Mouse (Mus musculus): ENCODE measurements at regions not wholly inside any gene's neighbourhood (a gene's known extent, or its start where the extent isn't known, plus 50 kb on each side); places are given as distances from the start of the nearest gene placed in this dataset.

DNA sequence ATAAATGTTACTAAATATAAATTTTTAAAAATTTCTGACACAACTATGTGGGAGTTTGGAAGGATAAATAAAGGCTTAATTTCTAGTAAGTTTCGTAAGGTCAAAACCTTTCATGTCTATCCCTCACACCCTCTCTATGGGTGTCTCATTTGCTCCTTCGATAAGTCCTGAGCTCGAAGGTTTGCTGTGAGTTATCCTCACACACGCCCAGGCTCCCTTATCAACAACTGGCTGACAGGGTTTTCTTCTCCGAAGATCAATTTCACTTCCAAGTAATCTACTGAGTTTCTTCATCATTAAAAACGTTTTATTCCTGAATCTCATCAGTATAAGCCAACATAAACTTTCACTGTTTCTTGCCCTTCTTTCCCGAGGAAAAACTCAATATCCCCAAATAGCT is 416.0 kb upstream of the Nudt12 start:
- peak; percentile 41 for DNase-seq (ENCODE audit: extremely low read depth, low read depth)

GRCm38 (mm10) chr17:59421489-59421888 is 408.3 kb upstream of the Nudt12 start:
- DNase-seq (ENCODE audit: extremely low read depth, low read depth), result no peak

DNA sequence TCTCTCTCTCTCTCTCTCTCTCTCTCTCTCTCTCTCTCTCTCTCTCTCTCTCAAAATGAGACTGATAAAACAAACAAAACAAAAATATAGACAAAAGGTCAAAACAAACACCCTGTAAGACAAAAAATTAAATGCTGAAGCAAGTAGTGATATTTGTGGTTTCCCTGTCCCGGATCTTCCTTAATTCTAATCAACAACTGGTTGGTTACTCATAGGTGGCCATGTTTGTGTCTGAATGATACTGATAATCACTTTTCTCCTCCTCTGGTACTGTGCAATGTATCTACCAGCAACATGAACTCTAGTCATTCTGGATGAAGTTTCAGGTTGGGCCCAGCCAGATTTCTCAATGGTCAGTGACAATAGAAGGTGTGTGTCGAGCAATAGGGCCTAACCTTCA is 396.1 kb upstream of the Nudt12 start:
- DNase-seq (ENCODE audit: extremely low read depth, low read depth), result no peak

DNA sequence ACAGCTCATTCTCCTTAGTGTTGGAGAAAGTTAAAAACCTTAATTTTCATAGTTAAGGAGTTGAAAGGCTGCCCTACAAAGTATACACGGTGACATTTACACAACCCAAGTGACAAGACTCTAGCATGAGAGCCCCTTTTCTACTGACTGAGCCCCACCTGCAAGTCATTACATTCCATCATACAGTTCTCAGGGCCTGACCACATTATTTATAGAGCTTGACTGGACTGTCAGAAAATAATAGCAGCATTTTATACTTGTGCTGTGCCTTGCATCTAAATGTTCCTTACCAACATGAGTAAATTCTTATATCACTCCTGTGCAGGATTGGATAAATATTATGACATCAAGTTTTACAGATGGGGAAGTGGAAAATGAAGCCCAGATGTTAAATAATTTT is 391.4 kb upstream of the Nudt12 start:
- no peak for DNase-seq (ENCODE audit: extremely low read depth, low read depth)

- DNase-seq (ENCODE audit: extremely low read depth, low read depth), result peak; percentile 39
These were observed 384.2 kb upstream of the Nudt12 start for GRCm38 (mm10) chr17:59397404-59397803.

DNA sequence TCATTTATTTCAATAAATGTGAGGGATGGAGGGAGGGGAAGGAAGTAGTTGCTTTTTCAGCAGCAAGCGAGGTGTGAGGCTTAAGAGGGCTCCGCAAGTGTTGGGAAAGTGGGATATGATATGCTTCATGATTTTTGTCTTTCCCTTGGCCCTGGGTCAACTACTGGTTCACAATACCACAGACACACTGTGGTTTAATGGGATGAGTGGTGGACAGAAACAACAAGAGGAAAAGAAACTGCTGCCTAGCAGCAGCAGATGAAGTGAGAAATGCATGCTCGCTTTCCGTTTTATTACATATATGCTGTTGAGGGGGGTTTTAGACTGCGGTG is 369.9 kb upstream of the Nudt12 start:
- no peak for DNase-seq (ENCODE audit: extremely low read depth, low read depth)

GRCm38 (mm10) chr17:59382225-59383106 is 369.3 kb upstream of the Nudt12 start:
- no peak for DNase-seq (ENCODE audit: extremely low read depth, low read depth)

DNA sequence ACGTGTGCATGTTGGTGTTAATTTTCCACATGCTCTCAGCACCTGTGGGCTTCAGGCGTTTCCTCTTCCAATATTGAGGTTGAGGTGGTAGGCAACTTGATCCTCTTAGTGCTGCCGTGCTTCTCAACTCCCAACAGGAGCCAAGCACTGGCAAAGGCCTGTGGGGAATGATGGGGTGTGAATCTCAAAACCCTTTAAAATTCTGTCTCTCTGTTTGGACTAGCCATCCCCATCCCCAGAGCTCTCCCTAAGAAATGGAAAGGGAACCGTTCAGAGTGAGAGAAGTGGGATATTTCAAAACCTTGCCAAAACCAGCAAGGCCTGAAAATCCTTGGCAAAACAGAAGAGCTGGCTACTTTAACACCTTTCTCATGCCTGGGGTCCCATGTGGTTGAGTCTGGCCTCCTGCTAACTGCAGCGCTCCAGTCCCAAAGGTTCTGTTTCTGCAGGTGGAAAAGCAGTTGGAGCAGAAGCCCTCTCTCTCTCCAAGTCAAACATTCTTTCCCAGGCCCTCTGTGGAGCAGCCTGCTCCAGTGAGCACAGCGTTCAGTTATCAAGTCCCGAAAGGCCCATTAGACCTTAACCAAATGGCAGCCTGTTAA is 360.4 kb upstream of the Nudt12 start:
- DNase-seq (ENCODE audit: extremely low read depth, low read depth), result no peak

DNA sequence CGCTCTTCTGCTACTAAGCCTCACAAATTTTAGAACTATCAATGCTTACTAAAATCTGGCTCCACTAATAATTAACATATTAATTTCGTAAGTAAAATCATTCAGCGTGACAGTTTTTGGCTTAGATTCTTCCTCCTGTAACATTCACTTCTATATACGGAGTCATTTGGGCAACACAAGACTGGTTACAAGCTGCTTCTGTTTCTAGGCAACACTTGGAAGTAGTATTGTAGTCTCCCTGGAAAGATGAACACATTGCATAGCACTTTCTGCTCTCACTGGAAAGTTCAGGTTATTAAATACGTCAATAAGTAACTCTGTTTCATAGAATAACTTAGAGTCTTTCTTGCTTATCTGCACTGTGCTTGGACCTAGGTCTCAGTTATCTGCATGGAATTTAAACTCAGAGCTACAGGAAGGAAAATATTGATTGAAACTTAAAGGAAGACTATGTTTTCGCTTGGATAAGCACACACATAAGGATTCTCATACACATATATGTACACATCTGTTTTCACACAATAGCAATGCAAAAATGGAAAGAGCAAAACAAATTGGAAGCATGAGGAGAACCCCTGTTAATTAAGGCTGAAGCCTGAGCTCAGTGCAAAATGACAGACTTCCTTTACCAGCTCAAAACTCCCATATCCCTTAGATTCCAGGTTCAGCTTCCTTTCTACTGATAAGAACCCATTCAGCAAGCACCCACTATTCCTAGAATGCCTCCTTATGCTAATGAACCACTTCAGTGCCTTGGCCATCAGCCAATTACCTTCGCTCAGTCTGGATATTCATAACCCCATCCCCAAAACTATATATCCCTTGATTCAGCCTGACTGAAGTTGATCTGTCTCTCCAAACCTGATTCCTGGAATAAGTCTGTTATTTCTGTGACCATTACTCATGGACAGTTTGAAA is 356.7 kb upstream of the Nudt12 start:
- DNase-seq (ENCODE audit: extremely low read depth, low read depth), result no peak

- DNase-seq (ENCODE audit: extremely low read depth, low read depth), result no peak
These were observed 352.2 kb upstream of the Nudt12 start for GRCm38 (mm10) chr17:59365340-59365739.

- DNase-seq (ENCODE audit: extremely low read depth, low read depth), result no peak
These were observed 348.9 kb upstream of the Nudt12 start for GRCm38 (mm10) chr17:59362110-59362509.

DNA sequence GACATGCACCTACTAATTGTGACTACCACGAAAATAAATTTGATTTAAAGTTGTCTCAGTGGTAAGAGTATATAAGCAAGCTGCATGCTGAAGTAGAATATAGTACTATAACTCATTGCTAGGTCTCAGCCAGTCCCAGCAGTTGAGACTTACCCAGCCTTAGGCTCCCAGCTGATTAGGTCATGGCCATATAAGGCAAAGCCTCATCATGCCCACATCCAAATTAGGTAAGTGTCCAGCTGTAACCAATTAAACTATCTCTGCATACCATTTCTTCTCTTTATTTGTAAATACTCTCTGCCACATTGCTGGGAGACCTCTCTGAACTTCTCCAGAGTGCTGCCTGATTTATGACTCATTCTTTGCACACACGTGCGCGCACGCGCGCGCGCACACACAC is 347.9 kb upstream of the Nudt12 start:
- DNase-seq (ENCODE audit: extremely low read depth, low read depth), result no peak

DNA sequence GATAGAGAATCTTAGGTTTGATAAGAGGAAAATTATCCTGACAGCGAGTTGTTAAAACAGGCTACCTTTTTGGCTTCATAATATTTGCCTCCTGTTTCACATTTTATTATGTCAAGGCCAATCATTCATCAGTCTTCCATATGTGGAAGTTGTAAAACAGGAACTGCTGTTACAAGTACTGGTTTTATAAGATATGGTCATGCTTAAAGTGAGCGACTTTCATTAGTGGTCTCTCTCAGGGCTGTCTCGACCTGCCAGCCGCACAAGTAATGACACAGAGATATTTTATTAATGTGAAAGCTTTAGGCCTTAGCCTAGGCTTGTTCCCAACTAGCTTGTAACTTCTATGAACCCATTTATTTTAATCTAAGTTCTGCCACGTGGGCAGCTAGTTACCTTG is 346.3 kb upstream of the Nudt12 start:
- peak; percentile 30 for DNase-seq (ENCODE audit: extremely low read depth, low read depth)

DNA sequence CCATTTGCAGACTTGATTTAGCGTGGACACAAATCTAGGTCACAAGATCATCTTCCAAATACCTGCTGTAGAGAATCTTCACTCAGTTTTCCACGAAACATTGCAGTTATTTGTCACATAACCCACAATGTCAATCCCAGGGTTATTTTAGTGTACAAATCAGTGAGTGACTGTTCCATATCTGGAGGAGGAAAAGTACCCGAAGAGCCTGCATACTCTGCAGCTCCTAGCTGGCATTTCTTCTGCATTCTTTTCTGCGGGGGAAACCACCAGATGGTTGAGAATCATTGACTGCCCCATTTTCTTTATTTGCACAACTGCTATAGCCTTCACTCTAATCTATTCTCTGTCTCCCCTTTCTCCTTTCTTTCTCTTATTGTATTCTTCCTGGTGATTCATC is 332.4 kb upstream of the Nudt12 start:
- DNase-seq (ENCODE audit: extremely low read depth, low read depth), result no peak

- no peak for DNase-seq (ENCODE audit: extremely low read depth, low read depth)
These were observed 284.8 kb upstream of the Nudt12 start for GRCm38 (mm10) chr17:59297939-59298338.

DNA sequence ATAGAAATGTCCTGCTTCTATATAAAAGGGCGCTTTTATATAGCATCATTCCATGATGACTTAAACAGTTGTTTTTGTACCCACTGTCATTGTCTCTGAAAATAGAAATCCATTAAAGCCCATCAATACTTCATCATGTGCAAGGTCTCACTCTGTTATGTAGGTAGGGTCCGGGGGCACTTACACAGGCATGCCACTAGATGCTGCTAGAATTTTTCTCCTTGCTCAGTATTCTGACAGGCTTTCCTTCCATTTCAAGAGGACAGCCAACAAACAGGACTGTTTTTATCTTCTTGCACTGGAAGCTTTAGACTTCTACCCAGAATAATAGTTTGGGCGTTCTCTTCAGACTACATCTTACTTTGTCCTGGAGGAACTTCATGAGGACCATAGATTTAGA is 268.2 kb upstream of the Nudt12 start:
- DNase-seq (ENCODE audit: extremely low read depth, low read depth), result no peak

- no peak for DNase-seq (ENCODE audit: extremely low read depth, low read depth)
These were observed 266.6 kb upstream of the Nudt12 start for GRCm38 (mm10) chr17:59279811-59280210.

- DNase-seq (ENCODE audit: extremely low read depth, low read depth), result no peak
These were observed 256.4 kb upstream of the Nudt12 start for GRCm38 (mm10) chr17:59269613-59270012.

GRCm38 (mm10) chr17:59249000-59249399 is 235.8 kb upstream of the Nudt12 start:
- no peak for DNase-seq (ENCODE audit: extremely low read depth, low read depth)

GRCm38 (mm10) chr17:59232251-59232650 is 219.1 kb upstream of the Nudt12 start:
- DNase-seq (ENCODE audit: extremely low read depth, low read depth), result no peak

Measured in MEL-GATA-1-ER (cell line).